Mouse (Mus musculus) CH12.LX (cell line): ENCODE data around the gene Shisa7. TPM values are rescaled to one million over a fixed set of nuclear protein-coding genes. Genes with fewer than 3 reads are reported as not detected.
"Not testable (repeated sequence)": the region's sequence is repeated elsewhere in the genome, so short reads cannot be mapped to it uniquely, and the experiment has no call there.

ENCODE experiments used
- DNase-seq: peaks from one replicate; pipeline ENCODE4 v3.0.0-alpha.2; 2013; ENCODE audit errors: extremely low read depth
- H3K27ac ChIP-seq: 2 replicates; pipeline ENCODE4 v1.5.1; 2012; ENCODE audit warnings: low read depth, mild to moderate bottlenecking, control low read depth, moderate library complexity; ENCODE audit not compliant: insufficient read depth
- H3K27me3 ChIP-seq: replicated peaks from 2 replicates; pipeline ENCODE3; 2012; ENCODE audit warnings: inconsistent platforms
- H3K36me3 ChIP-seq, 2 experiments: replicated peaks in 1 of 2; 2 replicates each; pipeline versions ENCODE3 to v1.6.1; 2012; ENCODE audit warnings: inconsistent platforms in 1 of 2, low read length in 1 of 2, mild to moderate bottlenecking in 1 of 2, mixed read lengths in 1 of 2, moderate library complexity in 1 of 2; ENCODE audit not compliant: control insufficient read depth in 1 of 2, insufficient read depth in 1 of 2
- H3K4me1 ChIP-seq, 2 experiments: 2 replicates each; pipeline ENCODE4 v1.6.1; 2012; ENCODE audit warnings: inconsistent platforms in 1 of 2, moderate library complexity in 1 of 2; ENCODE audit not compliant: insufficient read depth in 2 of 2, control insufficient read depth in 1 of 2
- H3K4me2 ChIP-seq: 2 replicates; pipeline ENCODE4 v1.6.1; 2012; ENCODE audit warnings: low read depth, mild to moderate bottlenecking, control low read depth; ENCODE audit not compliant: poor library complexity, insufficient read depth, severe bottlenecking
- H3K4me3 ChIP-seq, 3 experiments: fragments of 150-350 bp in 1 of 3; sonication (generic) in 1 of 3; replicated peaks in 1 of 3; 2 replicates each; pipeline versions ENCODE3 to v1.5.1; 2011 to 2012; ENCODE audit warnings: low read depth in 2 of 3, low read length in 2 of 3, mild to moderate bottlenecking in 2 of 3, moderate library complexity in 2 of 3, control low read depth in 1 of 3, improper control_type of control experiment in 1 of 3, inconsistent platforms in 1 of 3, mixed read lengths in 1 of 3; ENCODE audit not compliant: poor library complexity in 1 of 3
- H3K79me2 ChIP-seq: replicated peaks from 2 replicates; pipeline ENCODE4 v1.6.1; 2012; ENCODE audit warnings: mild to moderate bottlenecking, moderate library complexity; ENCODE audit not compliant: control insufficient read depth, poor library complexity, insufficient read depth, severe bottlenecking; ENCODE audit errors: extremely low read depth
- H3K9ac ChIP-seq: 2 replicates; pipeline ENCODE4 v1.6.1; 2012; ENCODE audit warnings: low read depth, mild to moderate bottlenecking, control low read depth, moderate library complexity; ENCODE audit not compliant: insufficient read depth
- H3K9me3 ChIP-seq: replicated peaks from 2 replicates; pipeline ENCODE3; 2012; ENCODE audit warnings: low read length, inconsistent platforms, mixed read lengths
- CHD1 ChIP-seq: IDR thresholded peaks from 2 replicates; pipeline ENCODE4 v1.6.1; 2012; ENCODE audit warnings: low read depth, low read length, improper control_type of control experiment, inconsistent platforms
- EP300 ChIP-seq: IDR thresholded peaks from 2 replicates; pipeline ENCODE4 v1.6.1; 2011; ENCODE audit warnings: low read length, improper control_type of control experiment
- IRF4 ChIP-seq: IDR thresholded peaks from 2 replicates; pipeline ENCODE4 v1.6.1; 2014; ENCODE audit warnings: low read depth, mild to moderate bottlenecking, inconsistent platforms, low read length, improper control_type of control experiment
- JUN ChIP-seq: IDR thresholded peaks from 2 replicates; pipeline ENCODE4 v1.6.1; 2011; ENCODE audit warnings: low read depth, mild to moderate bottlenecking, low read length, improper control_type of control experiment, moderate library complexity; ENCODE audit not compliant: insufficient read depth
- MXI1 ChIP-seq: IDR thresholded peaks from 2 replicates; pipeline ENCODE4 v1.6.1; 2011; ENCODE audit warnings: mild to moderate bottlenecking, low read depth, low read length, improper control_type of control experiment
- MYC ChIP-seq: IDR thresholded peaks from 2 replicates; pipeline ENCODE4 v1.6.1; 2011; ENCODE audit warnings: low read depth, mild to moderate bottlenecking, improper control_type of control experiment, low read length
- NELFE ChIP-seq: IDR thresholded peaks from 2 replicates; pipeline ENCODE4 v1.6.1; 2011; ENCODE audit warnings: low read depth, low read length, improper control_type of control experiment
- NRF1 ChIP-seq: IDR thresholded peaks from 2 replicates; pipeline ENCODE4 v1.6.1; 2014; ENCODE audit warnings: low read depth, mild to moderate bottlenecking, inconsistent platforms, low read length, improper control_type of control experiment, moderate library complexity
- PAX5 ChIP-seq: IDR thresholded peaks from 2 replicates; pipeline ENCODE4 v1.6.1; 2012; ENCODE audit warnings: low read length, inconsistent platforms, mixed read lengths
- POLR2A ChIP-seq: IDR thresholded peaks from 2 replicates; pipeline ENCODE4 v1.6.1; 2011; ENCODE audit warnings: low read depth, mild to moderate bottlenecking, improper control_type of control experiment, low read length
- RAD21 ChIP-seq: IDR thresholded peaks from 2 replicates; pipeline ENCODE4 v1.6.1; 2011; ENCODE audit warnings: low read depth, mild to moderate bottlenecking, low read length, improper control_type of control experiment, moderate library complexity
- USF2 ChIP-seq: conservative IDR thresholded peaks from 2 replicates; pipeline ENCODE4 v1.6.1; 2011; ENCODE audit warnings: low read depth, low read length, improper control_type of control experiment
- ZMIZ1 ChIP-seq: IDR thresholded peaks from 2 replicates; pipeline ENCODE4 v1.6.1; 2012; ENCODE audit warnings: low read depth, mild to moderate bottlenecking, inconsistent platforms, low read length, improper control_type of control experiment
- dilution Hi-C: fragments of 300-500 bp; cut with MboI; formaldehyde crosslinking; loops from 2 replicates; pipeline ENCODE4 v1.14.3; 2020; ENCODE audit warnings: low sequenced_read_pairs; ENCODE audit not compliant: extremely low pct_unique_long_range_greater_than_20kb, extremely low pct_ligation_motif_present
- in situ Hi-C: fragments of 300-500 bp; cut with MboI; formaldehyde crosslinking; loops from 3 replicates; pipeline ENCODE4 v1.14.3; 2019; ENCODE audit warnings: low sequenced_read_pairs, low pct_ligation_motif_present, low pct_unique_long_range_greater_than_20kb, mixed read lengths
- polyA plus RNA-seq: library from polyadenylated mRNA; unstranded; fragments of >175 nt; gene quantifications from 2 replicates; pipeline ENCODE4 v1.2.1, GENCODE M21; 2012; ENCODE audit warnings: low read depth; ENCODE audit not compliant: insufficient read length
- total RNA-seq, 2 experiments: library from RNA; depleted of rRNA; stranded (reverse); fragments of 300-350 nt in 1 of 2; fragments of >200 nt in 1 of 2; gene quantifications; 2 replicates each; pipeline ENCODE4 v1.2.3; 2012 to 2014

Gene Shisa7
- total RNA-seq (2012; rRNA removed) (not detected in 2 replicates), total RNA-seq (2014; rRNA removed) (not detected in 2 replicates), polyA plus RNA-seq (not detected in 2 replicates)

DNA sequence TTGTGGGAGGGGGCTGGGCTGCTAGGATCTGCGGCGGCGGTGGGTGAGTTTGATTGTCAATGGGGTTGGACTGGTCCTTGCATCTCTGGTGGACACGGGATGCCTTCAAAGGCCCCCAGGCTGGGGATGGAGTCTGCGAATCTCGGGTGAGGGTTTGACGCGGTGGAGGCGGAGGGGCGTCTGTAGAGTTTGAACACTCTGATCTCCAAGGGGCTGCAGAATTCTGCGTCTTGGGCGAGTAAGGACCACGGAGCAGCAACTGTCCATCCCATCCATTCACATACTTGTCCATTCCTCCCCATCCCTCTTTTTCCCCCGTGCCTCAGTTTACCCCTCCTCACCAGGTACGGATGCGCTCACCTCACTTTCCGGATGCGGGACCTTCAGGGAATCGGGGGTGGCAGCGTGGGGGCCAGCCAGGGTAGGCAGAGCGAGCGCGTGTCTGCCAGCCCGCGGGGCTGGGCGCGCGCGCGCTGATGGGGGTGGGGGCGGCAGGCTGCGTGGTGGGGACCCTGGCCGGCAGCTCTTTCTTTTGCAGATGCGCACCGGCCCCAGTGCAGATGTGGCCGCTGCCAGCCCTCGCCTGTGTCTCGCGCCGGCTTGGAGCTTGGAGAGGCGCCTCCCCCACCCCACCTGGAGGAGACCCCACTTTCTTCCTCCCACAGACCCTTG, at the start of gene Shisa7:
Gene Shisa7 (minus strand): TSS at position 452 of the 672 bp plus-strand sequence.
- no peak within 1 kb of the TSS for H3K9ac ChIP-seq
- H3K4me2 ChIP-seq, result no peak within 1 kb of the TSS
- H3K4me1 ChIP-seq, result peaks cover 7 to 17% of the 10 kb centered on the region in 2 experiments
- no peak within 1 kb of the TSS for H3K4me3 ChIP-seq
- no peaks in the 10 kb centered on the region for H3K9me3 ChIP-seq
- H3K36me3 ChIP-seq, result no peaks in the 10 kb centered on the region
- TF ChIP-seq POLR2A, result no peak
- TF ChIP-seq JUN, result no peak
- TF ChIP-seq NRF1, result no peak
- TF ChIP-seq MXI1, result no peak
- TF ChIP-seq PAX5, result no peak
- no peak for TF ChIP-seq EP300
- TF ChIP-seq RAD21, result no peak
- TF ChIP-seq ZMIZ1, result no peak
- no peaks in the 10 kb centered on the region for H3K79me2 ChIP-seq
- dilution Hi-C loops (no loop called here), in situ Hi-C loops (no loop called here)
- DNase-seq, result no peak
- H3K27me3 ChIP-seq, result peaks cover 36% of the 10 kb centered on the region
- no peak within 1 kb of the TSS for H3K27ac ChIP-seq

DNA sequence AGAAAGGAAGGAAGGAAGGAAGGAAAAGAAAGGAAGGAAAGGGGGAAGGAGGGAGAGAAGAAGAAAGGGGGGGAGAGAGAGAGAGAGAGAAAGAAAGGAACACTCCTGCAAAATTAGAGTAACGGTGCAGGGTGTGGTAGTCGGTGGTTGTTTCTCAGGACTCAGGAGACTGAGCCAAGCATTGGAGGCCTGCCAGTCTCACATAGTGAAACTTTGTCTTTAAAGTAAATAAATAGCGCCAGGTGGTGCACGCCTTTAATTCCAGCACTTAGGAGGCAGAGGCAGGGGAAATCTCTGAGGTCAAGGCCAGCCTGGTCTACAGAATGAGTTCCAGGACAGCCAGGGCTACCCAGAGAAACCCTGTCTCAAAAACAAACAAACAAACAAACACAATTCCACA, 42.2 kb upstream of the Shisa7 start:
- no peak overlapping the region for H3K4me3 ChIP-seq
- no peak overlapping the region for H3K4me2 ChIP-seq
- no peaks in the 10 kb centered on the region for H3K27me3 ChIP-seq
- H3K27ac ChIP-seq, result no peak overlapping the region
- H3K9me3 ChIP-seq, result peaks cover 3% of the 10 kb centered on the region
- no peak overlapping the region for H3K9ac ChIP-seq
- H3K4me1 ChIP-seq, result no peaks in the 10 kb centered on the region
- TF ChIP-seq MYC (no peak), NELFE (no peak), IRF4 (no peak), CHD1 (no peak), USF2 (no peak)
- dilution Hi-C loops, result no loop called here
- in situ Hi-C loops, result no loop called here
- H3K36me3 ChIP-seq, result peaks cover 2 to 37% of the 10 kb centered on the region in 2 experiments
- no peaks in the 10 kb centered on the region for H3K79me2 ChIP-seq
- no peak for DNase-seq

DNA sequence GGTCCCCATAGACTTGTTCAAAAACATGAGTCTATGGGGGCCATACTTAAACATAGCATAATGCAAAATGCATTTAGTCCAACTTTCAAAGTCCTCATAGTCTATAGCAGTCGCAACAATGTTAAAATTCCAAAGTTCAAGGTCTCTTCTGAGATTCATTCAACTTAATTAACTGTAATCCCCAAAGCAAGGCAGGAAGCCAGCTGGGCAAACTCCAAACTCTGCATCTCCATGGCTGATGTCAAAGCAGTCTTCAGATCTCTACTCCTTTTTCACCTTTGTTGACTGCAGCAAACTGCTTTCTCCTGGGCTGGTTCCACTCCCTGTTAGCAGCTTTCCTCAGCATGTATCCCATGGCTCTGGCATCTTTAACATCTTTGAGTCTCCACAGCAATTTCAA, 34.5 kb upstream of the Shisa7 start:
- H3K9me3 ChIP-seq, DNase-seq, H3K27ac ChIP-seq, H3K9ac ChIP-seq, H3K4me3 ChIP-seq, H3K27me3 ChIP-seq, H3K4me2 ChIP-seq, H3K36me3 ChIP-seq, in situ Hi-C loops, dilution Hi-C loops, H3K79me2 ChIP-seq: not testable (repeated sequence)
- H3K4me1 ChIP-seq, result peaks cover 6 to 14% of the 10 kb centered on the region in 2 experiments
